Mouse (Mus musculus) CH12.LX (cell line): ENCODE data around the gene Lzts2.

ENCODE experiments used
- CHD2 ChIP-seq: IDR thresholded peaks from 2 replicates; pipeline ENCODE4 v1.6.1; 2011; ENCODE audit warnings: low read length, improper control_type of control experiment
- CTCF ChIP-seq, 2 experiments: IDR thresholded peaks in 1 of 2; conservative IDR thresholded peaks in 1 of 2; 2 replicates each; pipeline ENCODE4 v1.5.1; 2011 to 2012; ENCODE audit warnings: low read depth in 2 of 2, low read length in 2 of 2, improper control_type of control experiment in 1 of 2, inconsistent platforms in 1 of 2, mild to moderate bottlenecking in 1 of 2, moderate library complexity in 1 of 2
- E2F4 ChIP-seq: IDR thresholded peaks from 2 replicates; pipeline ENCODE4 v1.6.1; 2011; ENCODE audit warnings: low read depth, low read length, improper control_type of control experiment; ENCODE audit not compliant: insufficient replicate concordance
- EP300 ChIP-seq: IDR thresholded peaks from 2 replicates; pipeline ENCODE4 v1.6.1; 2011; ENCODE audit warnings: low read length, improper control_type of control experiment
- JUND ChIP-seq: conservative IDR thresholded peaks from 2 replicates; pipeline ENCODE4 v1.6.1; 2011; ENCODE audit warnings: low read depth, low read length, improper control_type of control experiment
- MAZ ChIP-seq: IDR thresholded peaks from 2 replicates; pipeline ENCODE4 v1.6.1; 2012; ENCODE audit warnings: low read depth, mild to moderate bottlenecking, inconsistent platforms, low read length, improper control_type of control experiment, moderate library complexity
- MEF2A ChIP-seq: IDR thresholded peaks from 2 replicates; pipeline ENCODE4 v1.6.1; 2014; ENCODE audit warnings: low read depth, mild to moderate bottlenecking, inconsistent platforms, low read length, improper control_type of control experiment, borderline replicate concordance
- MYC ChIP-seq: IDR thresholded peaks from 2 replicates; pipeline ENCODE4 v1.6.1; 2011; ENCODE audit warnings: low read depth, mild to moderate bottlenecking, improper control_type of control experiment, low read length
- POLR2A ChIP-seq: IDR thresholded peaks from 2 replicates; pipeline ENCODE4 v1.6.1; 2011; ENCODE audit warnings: low read depth, mild to moderate bottlenecking, improper control_type of control experiment, low read length
- POLR2AphosphoS2 ChIP-seq: IDR thresholded peaks from 2 replicates; pipeline ENCODE4 v1.6.1; 2011; ENCODE audit warnings: low read depth, low read length, improper control_type of control experiment
- RAD21 ChIP-seq: IDR thresholded peaks from 2 replicates; pipeline ENCODE4 v1.6.1; 2011; ENCODE audit warnings: low read depth, mild to moderate bottlenecking, low read length, improper control_type of control experiment, moderate library complexity
- RCOR1 ChIP-seq: conservative IDR thresholded peaks from 2 replicates; pipeline ENCODE4 v1.6.1; 2012; ENCODE audit warnings: low read depth, mild to moderate bottlenecking, inconsistent platforms, low read length, improper control_type of control experiment
- ZC3H11A ChIP-seq: IDR thresholded peaks from 2 replicates; pipeline ENCODE4 v1.6.1; 2012; ENCODE audit warnings: low read depth, mild to moderate bottlenecking, inconsistent platforms, low read length, improper control_type of control experiment
- ZNF384 ChIP-seq: IDR thresholded peaks from 2 replicates; pipeline ENCODE4 v1.6.1; 2012; ENCODE audit warnings: low read depth, low read length, improper control_type of control experiment, inconsistent platforms

DNA sequence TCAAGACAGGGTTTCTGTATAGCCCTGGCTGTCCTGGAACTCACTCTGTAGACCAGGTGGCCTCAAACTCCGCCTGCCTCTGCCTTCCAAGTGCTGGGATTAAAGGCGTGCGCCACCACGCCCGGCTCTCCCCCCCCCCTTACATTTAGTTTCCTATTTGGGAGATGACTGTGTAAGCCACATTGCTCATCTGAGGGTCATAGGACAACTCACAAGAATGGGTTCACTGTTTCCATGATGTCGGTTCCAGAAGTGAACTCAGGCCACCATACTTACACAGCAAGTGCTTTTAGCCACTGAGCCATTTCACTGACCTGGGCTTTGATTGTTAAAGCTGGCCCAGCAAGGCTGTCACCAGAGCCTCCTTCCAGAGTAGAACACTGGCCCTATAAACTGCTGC lies 37.1 kb upstream of the Lzts2 start:
- peak; percentile 43; the same call in 1 of the 2 replicates for TF ChIP-seq EP300
- TF ChIP-seq MEF2A: peak; percentile 75; the same call in 1 of the 2 replicates
- TF ChIP-seq ZC3H11A: no peak
- no peak for TF ChIP-seq E2F4
- TF ChIP-seq RAD21: no peak
- no peak for TF ChIP-seq CTCF (conservative IDR thresholded peaks at IDR 0.05 in 1 of 2, IDR thresholded peaks at IDR 0.05 in 1 of 2; ENCODE audit: low read depth in 2 of 2, low read length in 2 of 2)
- 0 out of 2 replicates have a peak, but pooled peaks have one; percentile 26 for TF ChIP-seq MAZ
- TF ChIP-seq POLR2A: no peak
- TF ChIP-seq ZNF384: no peak
- TF ChIP-seq MYC: no peak
- TF ChIP-seq CHD2: no peak
- no peak for TF ChIP-seq JUND
- TF ChIP-seq POLR2AphosphoS2: no peak
- no peak for TF ChIP-seq RCOR1
